Mouse (Mus musculus): ENCODE results near the gene Efna4. TPM values are rescaled to one million over a fixed set of nuclear protein-coding genes. Genes with fewer than 3 reads are reported as not detected.
A peak's percentile ranks its signal among the peaks of the same experiment; 100 is the strongest.

The Efna4 gene
- polyA plus RNA-seq, 1 experiment from 2014 or later: 29.2 TPM

- Histone ChIP-seq H3K9ac (replicated peaks; ENCODE audit: low read length) (no peak overlapping the region), H3K4me2 (replicated peaks; ENCODE audit: low read depth, low read length) (no peak overlapping the region), H3K4me3 (ENCODE audit: low read length) (no peak overlapping the region), H3K4me1 (ENCODE audit: insufficient read depth, low read length) (peaks cover 20% of the 10 kb centered on the region; the same call in 1 of the 2 replicates), H3K9me3 (ENCODE audit: low read length) (no peaks in the 10 kb centered on the region), H3K36me3 (ENCODE audit: insufficient read depth, low read length) (no peaks in the 10 kb centered on the region), H3K27me3 (ENCODE audit: insufficient read depth, low read length) (no peaks in the 10 kb centered on the region), H3K27ac (ENCODE audit: low read length) (peak overlapping the region; percentile 64)
- whole genome bisulfite sequencing: 39% methylated on average over 5 of the region's 5 CpGs
- no peak for ATAC-seq (ENCODE audit: low FRiP score, low TSS enrichment)
These were observed 50.5 kb downstream of the Efna4 start for GRCm38 (mm10) chr3:89287286-89287685.

- WGBS: 63% methylated on average over 2 of the region's 2 CpGs
- Histone ChIP-seq H3K36me3 (ENCODE audit: insufficient read depth, low read length) (no peaks in the 10 kb centered on the region), H3K9me3 (ENCODE audit: low read length) (no peaks in the 10 kb centered on the region), H3K27ac (ENCODE audit: low read length) (no peak overlapping the region), H3K4me1 (ENCODE audit: insufficient read depth, low read length) (peaks cover 29% of the 10 kb centered on the region), H3K4me2 (replicated peaks; ENCODE audit: low read depth, low read length) (no peak overlapping the region), H3K9ac (replicated peaks; ENCODE audit: low read length) (no peak overlapping the region), H3K4me3 (ENCODE audit: low read length) (no peak overlapping the region), H3K27me3 (ENCODE audit: insufficient read depth, low read length) (no peaks in the 10 kb centered on the region)
- ATAC-seq (ENCODE audit: low FRiP score, low TSS enrichment): no peak
These were observed 52.3 kb downstream of the Efna4 start for GRCm38 (mm10) chr3:89285526-89285925.

GRCm38 (mm10) chr3:89284261-89284660, 53.6 kb downstream of the Efna4 start:
- no peak overlapping the region for H3K9ac ChIP-seq (replicated peaks; ENCODE audit: low read length)
- no peak overlapping the region for H3K4me3 ChIP-seq (ENCODE audit: low read length)
- WGBS: 74% methylated on average over 3 of the region's 3 CpGs
- H3K27me3 ChIP-seq (ENCODE audit: insufficient read depth, low read length): no peaks in the 10 kb centered on the region
- H3K9me3 ChIP-seq (ENCODE audit: low read length): no peaks in the 10 kb centered on the region
- no peak for ATAC-seq (ENCODE audit: low FRiP score, low TSS enrichment)
- H3K4me2 ChIP-seq (replicated peaks; ENCODE audit: low read depth, low read length): no peak overlapping the region
- H3K27ac ChIP-seq (ENCODE audit: low read length): no peak overlapping the region
- no peaks in the 10 kb centered on the region for H3K36me3 ChIP-seq (ENCODE audit: insufficient read depth, low read length)
- H3K4me1 ChIP-seq (ENCODE audit: insufficient read depth, low read length): peaks cover 37% of the 10 kb centered on the region

Other genes with a start within 250 kb of the Efna4 start
- 21.3 and 22.5 TPM in 2 replicates for gene Rusc1, start 244.7 kb downstream of the Efna4 start, polyA plus RNA-seq (2015; fragmentation: Nextera tagmentation; extraction: Ambion mirVana)
- not detected in 2 replicates for gene Gm43738, start 236.9 kb downstream of the Efna4 start, polyA plus RNA-seq (2015; fragmentation: Nextera tagmentation; extraction: Ambion mirVana)
- gene Fdps, start 236.1 kb downstream of the Efna4 start, polyA plus RNA-seq (2015; fragmentation: Nextera tagmentation; extraction: Ambion mirVana): 175 and 179 TPM in 2 replicates
- 4.7 and 5.0 TPM in 2 replicates for gene Pklr, start 201.9 kb downstream of the Efna4 start, polyA plus RNA-seq (2015; fragmentation: Nextera tagmentation; extraction: Ambion mirVana)
- gene Hcn3, start 177.8 kb downstream of the Efna4 start, polyA plus RNA-seq (2015; fragmentation: Nextera tagmentation; extraction: Ambion mirVana): 1.8 and 2.0 TPM in 2 replicates
- gene Clk2, start 173.2 kb downstream of the Efna4 start, polyA plus RNA-seq (2015; fragmentation: Nextera tagmentation; extraction: Ambion mirVana): 29.1 and 30.6 TPM in 2 replicates
- 140 TPM in 2 replicates for gene Scamp3, start 160.6 kb downstream of the Efna4 start, polyA plus RNA-seq (2015; fragmentation: Nextera tagmentation; extraction: Ambion mirVana)
- gene Fam189b, start 154.9 kb downstream of the Efna4 start, polyA plus RNA-seq (2015; fragmentation: Nextera tagmentation; extraction: Ambion mirVana): 43.6 and 51.2 TPM in 2 replicates
- gene Gba, start 135.1 kb downstream of the Efna4 start, polyA plus RNA-seq (2015; fragmentation: Nextera tagmentation; extraction: Ambion mirVana): 54.9 and 56.1 TPM in 2 replicates
- gene Thbs3, start 122.8 kb downstream of the Efna4 start, polyA plus RNA-seq (2015; fragmentation: Nextera tagmentation; extraction: Ambion mirVana): 18.2 and 18.4 TPM in 2 replicates
- 227 and 235 TPM in 2 replicates for gene Mtx1, start 110.9 kb downstream of the Efna4 start, polyA plus RNA-seq (2015; fragmentation: Nextera tagmentation; extraction: Ambion mirVana)
- 20.0 and 23.6 TPM in 2 replicates for gene Muc1, start 109.0 kb downstream of the Efna4 start, polyA plus RNA-seq (2015; fragmentation: Nextera tagmentation; extraction: Ambion mirVana)
- gene Krtcap2, start 92.1 kb downstream of the Efna4 start, polyA plus RNA-seq (2015; fragmentation: Nextera tagmentation; extraction: Ambion mirVana): 272 and 300 TPM in 2 replicates
- 4.7 and 6.0 TPM in 2 replicates for gene Trim46, start 91.7 kb downstream of the Efna4 start, polyA plus RNA-seq (2015; fragmentation: Nextera tagmentation; extraction: Ambion mirVana)
- gene Dpm3, start 78.7 kb downstream of the Efna4 start, polyA plus RNA-seq (2015; fragmentation: Nextera tagmentation; extraction: Ambion mirVana): 127 and 146 TPM in 2 replicates
- 58.8 and 64.3 TPM in 2 replicates for gene Slc50a1, start 67.5 kb downstream of the Efna4 start, polyA plus RNA-seq (2015; fragmentation: Nextera tagmentation; extraction: Ambion mirVana)
- 81.9 and 86.7 TPM in 2 replicates for gene Efna1, start 56.9 kb downstream of the Efna4 start, polyA plus RNA-seq (2015; fragmentation: Nextera tagmentation; extraction: Ambion mirVana)
- gene Efna3, start 15.1 kb downstream of the Efna4 start, polyA plus RNA-seq (2015; fragmentation: Nextera tagmentation; extraction: Ambion mirVana): 11.5 and 11.8 TPM in 2 replicates
- gene Adam15, start 12.0 kb upstream of the Efna4 start, polyA plus RNA-seq (2015; fragmentation: Nextera tagmentation; extraction: Ambion mirVana): 107 and 108 TPM in 2 replicates
- 0.32 and 0.35 TPM in 2 replicates for gene Dcst2, start 23.9 kb upstream of the Efna4 start, polyA plus RNA-seq (2015; fragmentation: Nextera tagmentation; extraction: Ambion mirVana)
- 2.9 and 3.3 TPM in 2 replicates for gene Dcst1, start 27.2 kb upstream of the Efna4 start, polyA plus RNA-seq (2015; fragmentation: Nextera tagmentation; extraction: Ambion mirVana)
- 3.3 and 3.5 TPM in 2 replicates for gene Zbtb7b, start 56.7 kb upstream of the Efna4 start, polyA plus RNA-seq (2015; fragmentation: Nextera tagmentation; extraction: Ambion mirVana)
- gene Lenep, start 64.8 kb upstream of the Efna4 start, polyA plus RNA-seq (2015; fragmentation: Nextera tagmentation; extraction: Ambion mirVana): 0.18 and 1.3 TPM in 2 replicates
- 35.0 and 39.3 TPM in 2 replicates for gene Flad1, start 73.8 kb upstream of the Efna4 start, polyA plus RNA-seq (2015; fragmentation: Nextera tagmentation; extraction: Ambion mirVana)
- 483 and 495 TPM in 2 replicates for gene Cks1b, start 80.4 kb upstream of the Efna4 start, polyA plus RNA-seq (2015; fragmentation: Nextera tagmentation; extraction: Ambion mirVana)
- gene Shc1, start 80.4 kb upstream of the Efna4 start, polyA plus RNA-seq (2015; fragmentation: Nextera tagmentation; extraction: Ambion mirVana): 115 and 118 TPM in 2 replicates
- gene Pygo2, start 92.2 kb upstream of the Efna4 start, polyA plus RNA-seq (2015; fragmentation: Nextera tagmentation; extraction: Ambion mirVana): 38.9 and 41.2 TPM in 2 replicates
- gene Pbxip1, start 98.7 kb upstream of the Efna4 start, polyA plus RNA-seq (2015; fragmentation: Nextera tagmentation; extraction: Ambion mirVana): 47.5 and 51.7 TPM in 2 replicates
- gene Pmvk, start 116.5 kb upstream of the Efna4 start, polyA plus RNA-seq (2015; fragmentation: Nextera tagmentation; extraction: Ambion mirVana): 56.1 and 59.3 TPM in 2 replicates
- 2.5 and 2.6 TPM in 2 replicates for gene Kcnn3, start 182.1 kb upstream of the Efna4 start, polyA plus RNA-seq (2015; fragmentation: Nextera tagmentation; extraction: Ambion mirVana)

Data from kidney, embryonic 16.5 days (tissue).